Mouse (Mus musculus) heart, embryonic 10.5 days (tissue): ENCODE results near the gene Rasgef1b. TPM values are rescaled to one million over a fixed set of nuclear protein-coding genes. Genes with fewer than 3 reads are reported as not detected.
A peak's percentile ranks its signal among the peaks of the same experiment; 100 is the strongest.

Experiments used
- DNase-seq: peaks from one replicate; pipeline ENCODE4 v3.0.0-alpha.2; 2017; ENCODE audit warnings: low spot score
- H3K27ac ChIP-seq: fragments of 300-500 bp; sonication (generic); 2 replicates; pipeline ENCODE4 v1.5.1; 2016; ENCODE audit warnings: mild to moderate bottlenecking
- H3K27me3 ChIP-seq: fragments of 300-500 bp; sonication (generic); 2 replicates; pipeline ENCODE4 v1.6.1; 2016; ENCODE audit warnings: mild to moderate bottlenecking; ENCODE audit not compliant: poor library complexity, insufficient read depth, severe bottlenecking
- H3K36me3 ChIP-seq: fragments of 300-500 bp; sonication (generic); 2 replicates; pipeline ENCODE4 v1.6.1; 2016; ENCODE audit warnings: mild to moderate bottlenecking, moderate library complexity
- H3K4me1 ChIP-seq: fragments of 300-500 bp; sonication (generic); 2 replicates; pipeline ENCODE4 v1.6.1; 2016; ENCODE audit warnings: mild to moderate bottlenecking
- H3K4me3 ChIP-seq: fragments of 300-500 bp; sonication (generic); 2 replicates; pipeline ENCODE4 v1.5.1; 2016; ENCODE audit warnings: mild to moderate bottlenecking, moderate library complexity
- H3K9me3 ChIP-seq: fragments of 300-500 bp; sonication (generic); 2 replicates; pipeline ENCODE4 v1.6.1; 2016; ENCODE audit warnings: mild to moderate bottlenecking, moderate library complexity
- WGBS: fragments of 180-500 bp; shearing (Covaris S2); methylation state at CpG from one replicate; pipeline ENCODE4 v1.1.7; 2016; 5-methylcytosine and 5-hydroxymethylcytosine counted together
- polyA plus RNA-seq: library from polyadenylated mRNA; unstranded; fragments of >200 nt; fragmentation: Nextera tagmentation; extraction: Ambion mirVana; gene quantifications from 2 replicates; pipeline ENCODE4 v1.2.1, GENCODE M21; 2016

The Rasgef1b gene
- polyA plus RNA-seq, 1 experiment from 2014 or later: 20.6 TPM

- 63% methylated on average over 11 of the region's 11 CpGs for WGBS
- Histone ChIP-seq H3K9me3 (no peaks in the 10 kb centered on the region), H3K4me3 (no peak overlapping the region), H3K4me1 (peaks cover 56% of the 10 kb centered on the region), H3K27me3 (no peaks in the 10 kb centered on the region; the same call in 1 of the 2 replicates), H3K27ac (no peak overlapping the region), H3K36me3 (no peaks in the 10 kb centered on the region)
- DNase-seq: no peak
Measured at GRCm38 (mm10) chr5:99404403-99405170, 324.3 kb downstream of the Rasgef1b start.

GRCm38 (mm10) chr5:99403325-99403724 lies 325.5 kb downstream of the Rasgef1b start:
- H3K27me3 ChIP-seq: no peaks in the 10 kb centered on the region; the same call in 1 of the 2 replicates
- H3K27ac ChIP-seq: peak overlapping the region; percentile 56
- H3K4me1 ChIP-seq: peaks cover 61% of the 10 kb centered on the region
- DNase-seq: no peak
- 49% methylated on average over 5 of the region's 5 CpGs for WGBS
- no peak overlapping the region for H3K4me3 ChIP-seq
- H3K9me3 ChIP-seq: no peaks in the 10 kb centered on the region
- H3K36me3 ChIP-seq: no peaks in the 10 kb centered on the region

GRCm38 (mm10) chr5:99402784-99403183 lies 326.1 kb downstream of the Rasgef1b start:
- no peak for DNase-seq
- Histone ChIP-seq H3K4me3 (peak overlapping the region; percentile 22), H3K36me3 (no peaks in the 10 kb centered on the region), H3K9me3 (no peaks in the 10 kb centered on the region), H3K27me3 (no peaks in the 10 kb centered on the region; the same call in 1 of the 2 replicates), H3K27ac (peak overlapping the region; percentile 76), H3K4me1 (peaks cover 61% of the 10 kb centered on the region)
- 22% methylated on average over 2 of the region's 2 CpGs for WGBS

- DNase-seq: no peak
Measured at GRCm38 (mm10) chr5:99402297-99402696, 326.6 kb downstream of the Rasgef1b start.

GRCm38 (mm10) chr5:99399855-99400626 lies 328.8 kb downstream of the Rasgef1b start:
- 36% methylated on average over 7 of the region's 7 CpGs for WGBS
- no peak for DNase-seq

More at GRCm38 (mm10) chr5:99402297-99402696, 326.6 kb downstream of the Rasgef1b start:
- Histone ChIP-seq H3K36me3 (no peaks in the 10 kb centered on the region), H3K4me1 (peaks cover 61% of the 10 kb centered on the region), H3K27me3 (no peaks in the 10 kb centered on the region; the same call in 1 of the 2 replicates), H3K4me3 (peak overlapping the region; percentile 22), H3K27ac (peak overlapping the region; percentile 76), H3K9me3 (no peaks in the 10 kb centered on the region)
- 12% methylated on average over 7 of the region's 7 CpGs for WGBS

GRCm38 (mm10) chr5:99398472-99399070 lies 330.3 kb downstream of the Rasgef1b start:
- Histone ChIP-seq H3K9me3 (no peaks in the 10 kb centered on the region), H3K4me1 (peaks cover 45% of the 10 kb centered on the region), H3K27me3 (no peaks in the 10 kb centered on the region), H3K36me3 (no peaks in the 10 kb centered on the region), H3K27ac (no peak overlapping the region), H3K4me3 (no peak overlapping the region)
- no peak for DNase-seq
- WGBS: 91% methylated on average over 5 of the region's 5 CpGs

More at GRCm38 (mm10) chr5:99399855-99400626, 328.8 kb downstream of the Rasgef1b start:
- H3K4me1 ChIP-seq: peaks cover 55% of the 10 kb centered on the region
- H3K27ac ChIP-seq: peak overlapping the region; percentile 52
- H3K27me3 ChIP-seq: no peaks in the 10 kb centered on the region
- no peak overlapping the region for H3K4me3 ChIP-seq
- no peaks in the 10 kb centered on the region for H3K9me3 ChIP-seq
- no peaks in the 10 kb centered on the region for H3K36me3 ChIP-seq

GRCm38 (mm10) chr5:99394578-99394977 lies 334.3 kb downstream of the Rasgef1b start:
- WGBS: 91% methylated on average over 5 of the region's 5 CpGs
- no peaks in the 10 kb centered on the region for H3K27me3 ChIP-seq

GRCm38 (mm10) chr5:99391525-99391924 lies 337.3 kb downstream of the Rasgef1b start:
- H3K4me1 ChIP-seq: peaks cover 23% of the 10 kb centered on the region
- no peak overlapping the region for H3K4me3 ChIP-seq
- H3K36me3 ChIP-seq: no peaks in the 10 kb centered on the region
- H3K27me3 ChIP-seq: no peaks in the 10 kb centered on the region; the same call in 1 of the 2 replicates
- no peak overlapping the region for H3K27ac ChIP-seq
- DNase-seq: no peak
- no peaks in the 10 kb centered on the region for H3K9me3 ChIP-seq
- WGBS: 68% methylated on average over 3 of the region's 3 CpGs

More at GRCm38 (mm10) chr5:99394578-99394977, 334.3 kb downstream of the Rasgef1b start:
- H3K36me3 ChIP-seq: no peaks in the 10 kb centered on the region
- H3K4me1 ChIP-seq: peaks cover 5% of the 10 kb centered on the region
- H3K9me3 ChIP-seq: no peaks in the 10 kb centered on the region
- no peak overlapping the region for H3K4me3 ChIP-seq
- DNase-seq: no peak
- no peak overlapping the region for H3K27ac ChIP-seq

GRCm38 (mm10) chr5:99390776-99391175 lies 338.1 kb downstream of the Rasgef1b start:
- Histone ChIP-seq H3K4me1 (peaks cover 30% of the 10 kb centered on the region), H3K4me3 (no peak overlapping the region), H3K27ac (no peak overlapping the region), H3K27me3 (no peaks in the 10 kb centered on the region; the same call in 1 of the 2 replicates), H3K36me3 (no peaks in the 10 kb centered on the region), H3K9me3 (no peaks in the 10 kb centered on the region)
- no peak for DNase-seq
- WGBS: 57% methylated on average over 7 of the region's 7 CpGs

- WGBS: 91% methylated on average over 3 of the region's 3 CpGs
- no peak for DNase-seq
- Histone ChIP-seq H3K4me3 (no peak overlapping the region), H3K4me1 (peaks cover 33% of the 10 kb centered on the region), H3K27ac (no peak overlapping the region), H3K9me3 (no peaks in the 10 kb centered on the region), H3K36me3 (no peaks in the 10 kb centered on the region), H3K27me3 (no peaks in the 10 kb centered on the region; the same call in 1 of the 2 replicates)
Measured at GRCm38 (mm10) chr5:99390314-99390713, 338.6 kb downstream of the Rasgef1b start.

GRCm38 (mm10) chr5:99388585-99389250 lies 340.1 kb downstream of the Rasgef1b start:
- 85% methylated on average over 10 of the region's 10 CpGs for WGBS
- no peak for DNase-seq
- no peaks in the 10 kb centered on the region for H3K9me3 ChIP-seq
- peaks cover 48% of the 10 kb centered on the region for H3K4me1 ChIP-seq
- H3K27ac ChIP-seq: no peak overlapping the region; the same call in 1 of the 2 replicates
- no peaks in the 10 kb centered on the region for H3K36me3 ChIP-seq
- no peak overlapping the region for H3K4me3 ChIP-seq
- no peaks in the 10 kb centered on the region; the same call in 1 of the 2 replicates for H3K27me3 ChIP-seq

- H3K4me3 ChIP-seq: no peak overlapping the region
- H3K4me1 ChIP-seq: peaks cover 48% of the 10 kb centered on the region
- H3K36me3 ChIP-seq: no peaks in the 10 kb centered on the region
- DNase-seq: no peak
- no peaks in the 10 kb centered on the region for H3K9me3 ChIP-seq
- H3K27me3 ChIP-seq: peaks cover 3% of the 10 kb centered on the region; the same call in 1 of the 2 replicates
- 87% methylated on average over 5 of the region's 5 CpGs for WGBS
- no peak overlapping the region; the same call in 1 of the 2 replicates for H3K27ac ChIP-seq
Measured at GRCm38 (mm10) chr5:99388131-99388530, 340.7 kb downstream of the Rasgef1b start.
